Mouse (Mus musculus) forebrain, embryonic 10.5 days (tissue): ENCODE results near the gene Ensa. TPM values are rescaled to one million over a fixed set of nuclear protein-coding genes. Genes with fewer than 3 reads are reported as not detected.
A peak's percentile ranks its signal among the peaks of the same experiment; 100 is the strongest.

Experiments
- DNase-seq: peaks from one replicate; pipeline ENCODE4 v3.0.0-alpha.2; 2017; ENCODE audit warnings: low spot score; ENCODE audit errors: extremely low spot score
- H3K27ac ChIP-seq: fragments of 300-500 bp; sonication (generic); 2 replicates; pipeline ENCODE4 v1.5.1; 2016; ENCODE audit warnings: mild to moderate bottlenecking
- H3K27me3 ChIP-seq: fragments of 300-500 bp; sonication (generic); 2 replicates; pipeline ENCODE4 v1.6.1; 2016; ENCODE audit warnings: mild to moderate bottlenecking; ENCODE audit not compliant: poor library complexity, severe bottlenecking
- H3K36me3 ChIP-seq: fragments of 300-500 bp; sonication (generic); replicated peaks from 2 replicates; pipeline ENCODE4 v1.6.1; 2016; ENCODE audit warnings: mild to moderate bottlenecking, moderate library complexity
- H3K4me1 ChIP-seq: fragments of 300-500 bp; sonication (generic); 2 replicates; pipeline ENCODE4 v1.6.1; 2016
- H3K4me3 ChIP-seq: fragments of 300-500 bp; sonication (generic); 2 replicates; pipeline ENCODE4 v1.5.1; 2016; ENCODE audit warnings: mild to moderate bottlenecking, moderate library complexity
- H3K9me3 ChIP-seq: fragments of 300-500 bp; sonication (generic); 2 replicates; pipeline ENCODE4 v1.6.1; 2016; ENCODE audit warnings: mild to moderate bottlenecking, moderate library complexity
- WGBS: fragments of 180-500 bp; shearing (Covaris S2); methylation state at CpG from one replicate; pipeline ENCODE4 v1.1.7; 2016; 5-methylcytosine and 5-hydroxymethylcytosine counted together
- polyA plus RNA-seq: library from polyadenylated mRNA; unstranded; fragments of >200 nt; fragmentation: Nextera tagmentation; extraction: Ambion mirVana; gene quantifications from 2 replicates; pipeline ENCODE4 v1.2.1, GENCODE M21; 2016

The Ensa gene
- polyA plus RNA-seq, 1 experiment from 2014 or later, result 85.8 TPM

- Histone ChIP-seq H3K36me3 (peaks cover 33% of the 10 kb centered on the region), H3K4me3 (no peak overlapping the region), H3K9me3 (no peaks in the 10 kb centered on the region), H3K27ac (no peak overlapping the region), H3K27me3 (no peaks in the 10 kb centered on the region), H3K4me1 (peaks cover 66% of the 10 kb centered on the region)
- WGBS, result 87% methylated on average over 19 of the region's 19 CpGs
- DNase-seq, result no peak
These were observed 52.8 kb downstream of the Ensa start for GRCm38 (mm10) chr3:95677420-95678090.

GRCm38 (mm10) chr3:95679551-95679950, 54.8 kb downstream of the Ensa start:
- WGBS, result 96% methylated on average over 8 of the region's 8 CpGs
- no peak overlapping the region for H3K4me3 ChIP-seq
- DNase-seq, result no peak
- H3K9me3 ChIP-seq, result no peaks in the 10 kb centered on the region
- no peaks in the 10 kb centered on the region for H3K27me3 ChIP-seq
- peaks cover 60% of the 10 kb centered on the region for H3K4me1 ChIP-seq
- H3K27ac ChIP-seq, result no peak overlapping the region
- peaks cover 16% of the 10 kb centered on the region; the same call in 1 of the 2 replicates for H3K36me3 ChIP-seq

DNA sequence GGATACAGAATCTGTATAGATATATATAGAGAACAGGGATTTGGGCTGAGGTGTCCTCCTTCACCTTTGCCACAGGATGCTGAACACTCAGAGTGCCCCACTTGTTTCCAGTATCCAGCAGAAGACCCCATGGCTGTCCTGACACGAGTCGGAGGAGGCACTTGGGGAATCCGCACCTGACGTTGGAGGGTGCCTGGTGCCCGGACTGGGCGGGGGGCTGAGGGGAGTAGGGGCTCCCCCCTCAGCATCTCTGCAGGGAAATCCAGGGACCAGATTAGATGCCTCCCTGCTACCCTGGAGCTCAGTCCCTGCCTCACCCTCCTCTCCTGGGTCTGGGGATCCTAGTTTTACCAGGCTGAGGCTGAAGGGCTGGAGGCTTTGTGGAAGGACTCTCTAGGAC, 55.9 kb downstream of the Ensa start:
- Histone ChIP-seq H3K36me3 (peaks cover 16% of the 10 kb centered on the region; the same call in 1 of the 2 replicates), H3K27ac (peak overlapping the region; percentile 48; the same call in 1 of the 2 replicates), H3K4me3 (no peak overlapping the region), H3K9me3 (no peaks in the 10 kb centered on the region), H3K4me1 (peaks cover 56% of the 10 kb centered on the region), H3K27me3 (no peaks in the 10 kb centered on the region; the same call in 1 of the 2 replicates)
- WGBS, result 87% methylated on average over 6 of the region's 6 CpGs
- DNase-seq, result no peak

- Histone ChIP-seq H3K27ac (peak overlapping the region; percentile 48), H3K36me3 (peaks cover 16% of the 10 kb centered on the region; the same call in 1 of the 2 replicates), H3K4me3 (no peak overlapping the region), H3K4me1 (peaks cover 56% of the 10 kb centered on the region), H3K27me3 (peaks cover 3% of the 10 kb centered on the region), H3K9me3 (no peaks in the 10 kb centered on the region)
- no peak for DNase-seq
- WGBS, result 59% methylated on average over 11 of the region's 11 CpGs
These were observed 56.6 kb downstream of the Ensa start for GRCm38 (mm10) chr3:95681365-95681764.

Other genes with a start within 250 kb of the Ensa start
- not detected in 2 replicates for gene 4930558C23Rik, start 222.2 kb upstream of the Ensa start, polyA plus RNA-seq
- 29.7 and 33.3 TPM in 2 replicates for gene Arnt, start 190.6 kb upstream of the Ensa start, polyA plus RNA-seq
- 1.4 and 1.5 TPM in 2 replicates for gene Ctsk, start 125.7 kb upstream of the Ensa start, polyA plus RNA-seq
- 2.5 and 3.9 TPM in 2 replicates for gene Ctss, start 98.2 kb upstream of the Ensa start, polyA plus RNA-seq
- gene Hormad1, start 65.3 kb upstream of the Ensa start, polyA plus RNA-seq, result not detected in 2 replicates
- 29.6 and 30.7 TPM in 2 replicates for gene Golph3l, start 36.1 kb upstream of the Ensa start, polyA plus RNA-seq
- gene Mcl1, start 33.8 kb downstream of the Ensa start, polyA plus RNA-seq, result 42.1 and 42.9 TPM in 2 replicates
- 0.84 and 1.6 TPM in 2 replicates for gene Adamtsl4, start 62.9 kb downstream of the Ensa start, polyA plus RNA-seq
- 11.1 and 12.4 TPM in 2 replicates for gene Ecm1, start 114.6 kb downstream of the Ensa start, polyA plus RNA-seq
- gene Tars2, start 135.2 kb downstream of the Ensa start, polyA plus RNA-seq, result 76.5 and 76.9 TPM in 2 replicates
- 21.1 and 22.3 TPM in 2 replicates for gene Rprd2, start 193.9 kb downstream of the Ensa start, polyA plus RNA-seq
- gene Prpf3, start 230.9 kb downstream of the Ensa start, polyA plus RNA-seq, result 71.3 and 78.1 TPM in 2 replicates
- 353 TPM in 2 replicates for gene Mrps21, start 246.5 kb downstream of the Ensa start, polyA plus RNA-seq